Mouse (Mus musculus) cortical plate, adult 2 months (tissue): ENCODE data around the gene Txlng.

ENCODE experiments used
- CTCF ChIP-seq: fragments of 200-500 bp; IDR thresholded peaks from 2 replicates; pipeline ENCODE4 v1.5.1; 2011; ENCODE audit warnings: mild to moderate bottlenecking, control low read depth, low read length; ENCODE audit not compliant: insufficient read depth; ENCODE audit errors: extremely low read depth
- POLR2A ChIP-seq: fragments of 200-500 bp; IDR thresholded peaks from 2 replicates; pipeline ENCODE4 v1.6.1; 2011; ENCODE audit warnings: mild to moderate bottlenecking, low read length, control low read depth; ENCODE audit not compliant: insufficient read depth; ENCODE audit errors: extremely low read depth

DNA sequence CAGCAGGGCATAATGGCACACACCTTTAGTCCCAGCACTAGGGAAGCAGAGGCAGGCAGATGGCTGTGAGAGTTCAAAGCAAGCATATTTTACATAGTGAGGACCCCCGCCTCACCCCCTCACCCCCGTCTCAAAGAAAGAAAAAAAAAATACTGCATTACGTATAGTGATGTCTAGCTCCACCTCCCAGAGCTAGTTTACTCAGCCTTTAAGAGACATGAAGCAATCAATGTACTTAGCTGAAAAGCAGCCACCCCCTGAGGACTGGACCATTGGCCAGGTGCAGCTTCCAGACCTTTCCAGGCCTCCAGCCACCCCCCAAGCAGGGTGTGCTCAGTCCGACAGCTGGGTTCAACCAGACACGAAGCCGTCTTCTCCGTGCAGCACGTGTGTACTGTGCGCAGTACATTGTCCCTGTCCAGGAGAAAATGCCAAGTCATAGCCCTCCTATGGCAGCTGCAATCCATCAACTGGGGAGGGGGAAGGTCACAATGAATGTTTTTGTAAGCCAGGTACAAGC lies 93.1 kb downstream of the Txlng start:
- TF ChIP-seq CTCF (no peak), POLR2A (0 out of 2 replicates have a peak, but pooled peaks have one; percentile 27)
